Mouse (Mus musculus): ENCODE results near the gene Krt18.
A peak's percentile ranks its signal among the peaks of the same experiment; 100 is the strongest.
"Not testable (repeated sequence)": the region's sequence is repeated elsewhere in the genome, so short reads cannot be mapped to it uniquely, and the experiment has no call there.

The Krt18 gene

GRCm38 (mm10) chr15:102065661-102066325, 37.8 kb downstream of the Krt18 start:
- peak; percentile 87 to 92 for DNase-seq (ENCODE audit: low read depth in 2 of 2, low spot score in 2 of 2)

GRCm38 (mm10) chr15:102070476-102071467, 42.8 kb downstream of the Krt18 start:
- no peak for DNase-seq (ENCODE audit: low read depth in 2 of 2, low spot score in 2 of 2)

- DNase-seq (ENCODE audit: low read depth in 2 of 2, low spot score in 2 of 2): no peak
These were observed 45.1 kb downstream of the Krt18 start for GRCm38 (mm10) chr15:102072963-102073558.

- peak; percentile 97 for DNase-seq (ENCODE audit: low read depth in 2 of 2, low spot score in 2 of 2)
These were observed 45.6 kb downstream of the Krt18 start, which contains the start of gene Eif4b for GRCm38 (mm10) chr15:102073559-102074069. Gene Eif4b, plus strand, starts transcription at chr15:102073773.

- DNase-seq (ENCODE audit: low read depth in 2 of 2, low spot score in 2 of 2): peak; percentile 26 to 32
These were observed 46.2 kb downstream of the Krt18 start for GRCm38 (mm10) chr15:102074070-102074731.

GRCm38 (mm10) chr15:102074876-102075585, 47.1 kb downstream of the Krt18 start:
- DNase-seq (ENCODE audit: low read depth in 2 of 2, low spot score in 2 of 2): no peak

GRCm38 (mm10) chr15:102077111-102077677, 49.2 kb downstream of the Krt18 start:
- no peak for DNase-seq (ENCODE audit: low read depth in 2 of 2, low spot score in 2 of 2)

- DNase-seq (ENCODE audit: low read depth in 2 of 2, low spot score in 2 of 2): no peak
These were observed 51.2 kb downstream of the Krt18 start for GRCm38 (mm10) chr15:102079221-102079620.

- not testable (repeated sequence) for DNase-seq (ENCODE audit: low read depth in 2 of 2, low spot score in 2 of 2)
These were observed 51.9 kb downstream of the Krt18 start for GRCm38 (mm10) chr15:102079924-102080323.

GRCm38 (mm10) chr15:102080429-102080828, 52.4 kb downstream of the Krt18 start:
- DNase-seq (ENCODE audit: low read depth in 2 of 2, low spot score in 2 of 2): no peak
